Mouse (Mus musculus) left cerebral cortex, adult 2 months (tissue): Measurements from ENCODE around the gene Msx3. TPM values are rescaled to one million over a fixed set of nuclear protein-coding genes. Genes with fewer than 3 reads are reported as not detected.

ENCODE experiments used
- DNase-seq, 2 experiments: peaks; one replicate each; pipeline ENCODE4 v3.0.0; 2021 to 2022; ENCODE audit warnings: low spot score in 2 of 2, mixed read lengths in 1 of 2; ENCODE audit errors: extremely low spot score in 1 of 2
- H3K27ac ChIP-seq: fragments of 200-600 bp; 2 replicates; pipeline ENCODE4 v1.8.1; 2022
- H3K4me3 ChIP-seq: fragments of 200-600 bp; 2 replicates; pipeline ENCODE4 v1.8.1; 2022
- CTCF ChIP-seq: fragments of 200-600 bp; IDR thresholded peaks from 2 replicates; pipeline ENCODE4 v1.8.1; 2022; ENCODE audit warnings: antibody characterized with exemption, mild to moderate bottlenecking, moderate library complexity
- intact Hi-C: fragments of 180-260 bp; cut with DNase I; formaldehyde crosslinking; loops from one replicate; pipeline ENCODE4 v1.15.1; 2025
- total RNA-seq, 2 experiments: library from RNA; stranded (reverse); gene quantifications; 2 replicates each; pipeline ENCODE4 v1.2.3; 2021

Msx3 gene
- total RNA-seq, 2 experiments from 2014 or later: not detected

DNA sequence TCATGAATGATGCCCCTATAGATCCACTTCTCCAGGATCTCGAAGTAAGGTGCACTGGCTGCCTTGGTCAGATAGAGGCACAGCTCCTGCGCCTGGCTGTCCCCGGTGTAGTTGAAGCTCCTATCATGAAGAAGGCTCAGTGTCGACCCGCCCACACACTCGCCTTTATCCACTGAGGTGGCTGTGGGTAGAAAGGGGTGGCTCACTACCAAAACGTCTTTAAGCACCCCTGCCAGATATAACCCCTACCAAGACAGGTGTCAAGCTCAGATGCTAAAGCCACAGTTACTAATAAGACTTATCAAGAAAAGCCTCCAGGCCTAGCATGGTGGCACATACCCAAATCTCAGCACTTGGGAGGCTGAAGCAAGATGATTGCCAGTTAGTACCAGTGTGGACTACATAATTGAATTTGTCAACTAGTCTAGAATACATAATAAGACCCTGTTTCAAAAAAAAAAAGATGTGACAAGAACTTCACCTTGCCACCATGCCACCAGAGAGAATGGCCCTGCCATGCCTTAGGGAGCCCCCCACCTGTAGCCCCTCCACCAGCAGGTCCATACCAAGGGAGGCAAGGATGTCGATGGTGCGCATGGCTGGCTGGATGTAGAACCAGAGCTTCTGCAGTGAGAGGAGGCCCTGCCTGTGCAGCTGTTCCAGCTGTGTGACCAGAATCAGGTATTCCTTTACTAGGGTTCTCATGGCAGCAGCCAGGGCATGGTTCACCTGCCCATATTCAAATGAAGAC is 41.9 kb downstream of the Msx3 start:
- no peak for TF ChIP-seq CTCF
- Histone ChIP-seq H3K4me3 (no peak overlapping the region), H3K27ac (no peak overlapping the region)
- intact Hi-C loops: no loop called here
- DNase-seq: no peak

- no peak for DNase-seq
- TF ChIP-seq CTCF: no peak
- Histone ChIP-seq H3K27ac (no peak overlapping the region), H3K4me3 (no peak overlapping the region)
- intact Hi-C loops: no loop called here
These were observed 44.2 kb downstream of the Msx3 start for GRCm38 (mm10) chr7:140004666-140005065.

DNA sequence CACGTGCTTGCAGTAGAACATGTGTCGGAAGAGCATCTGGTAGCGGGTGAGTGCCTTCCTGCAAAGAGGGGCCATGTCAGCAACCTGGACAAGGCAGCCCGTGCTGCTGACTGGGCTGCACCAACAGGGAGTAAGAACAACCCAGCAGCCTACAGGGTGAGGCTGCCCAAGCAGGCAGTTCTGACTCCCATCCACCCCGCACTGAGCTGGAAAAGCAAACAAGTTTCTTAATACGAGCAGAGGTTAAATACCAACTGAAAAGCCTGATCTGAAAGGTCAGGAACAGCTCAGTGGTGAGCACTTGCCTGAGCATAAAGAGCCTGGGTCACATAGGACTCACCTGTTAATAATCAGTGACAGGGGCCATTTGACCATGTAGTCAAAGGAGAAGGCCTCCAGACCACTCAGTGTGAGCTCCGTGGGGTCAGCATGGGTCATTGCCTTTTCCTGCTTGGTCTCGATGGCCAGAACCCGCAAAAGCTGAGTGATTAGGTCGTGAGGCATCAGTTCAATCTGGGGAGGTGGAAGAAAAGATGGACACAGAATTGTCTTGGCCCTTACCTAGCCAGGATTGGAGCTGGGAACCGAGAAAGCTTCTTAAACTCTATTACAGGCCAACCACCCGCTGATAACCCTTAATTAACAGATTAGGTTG is 47.7 kb downstream of the Msx3 start:
- intact Hi-C loops: no loop called here
- no peak overlapping the region for H3K27ac ChIP-seq
- no peak for DNase-seq
- no peak for TF ChIP-seq CTCF
- no peak overlapping the region for H3K4me3 ChIP-seq

GRCm38 (mm10) chr7:139998691-139999350 is 50.1 kb downstream of the Msx3 start:
- Histone ChIP-seq H3K27ac (peak overlapping the region; percentile 69), H3K4me3 (no peak overlapping the region)
- TF ChIP-seq CTCF: no peak
- DNase-seq: no peak
- intact Hi-C loops: loop anchor here (10.0 kb wide), 1 partner anchor 94 kb away; no protein-coding TSS in a partner anchor

Other genes with a start within 250 kb of the Msx3 start
- 10 to 100 TPM; 59.2 to 61.7 TPM for gene Adgra1, start 214.9 kb downstream of the Msx3 start, total RNA-seq
- 10 to 100 TPM; 77.7 to 80.4 TPM for gene Kndc1, start 154.4 kb downstream of the Msx3 start, total RNA-seq
- gene Utf1, start 105.3 kb downstream of the Msx3 start, total RNA-seq: not detected
- gene 6430531B16Rik, start 70.3 kb downstream of the Msx3 start, total RNA-seq: 1 to 10 TPM; 1.0 to 2.2 TPM
- 1 to 10 TPM; 3.1 to 3.9 TPM for gene Adam8, start 56.5 kb downstream of the Msx3 start, total RNA-seq
- gene Zfp511, start 12.7 kb downstream of the Msx3 start, total RNA-seq: 10 to 100 TPM; 25.8 to 26.0 TPM
- 10 to 100 TPM; 34.4 to 35.0 TPM for gene Tubgcp2, start 12.4 kb downstream of the Msx3 start, total RNA-seq
- gene Caly, start 33.5 kb upstream of the Msx3 start, total RNA-seq: 100 to 1,000 TPM; 181 to 198 TPM
- gene Prap1, start 44.3 kb upstream of the Msx3 start, total RNA-seq: not detected
- gene Fuom, start 53.4 kb upstream of the Msx3 start, total RNA-seq: 10 to 100 TPM; 51.9 to 52.7 TPM
- 1 to 10 TPM; 4.1 to 5.5 TPM for gene Paox, start 66.7 kb upstream of the Msx3 start, total RNA-seq
- gene Echs1, start 67.4 kb upstream of the Msx3 start, total RNA-seq: 10 to 100 TPM; 51.6 to 52.6 TPM
- 10 to 100 TPM; 21.0 to 21.5 TPM for gene Mtg1, start 88.5 kb upstream of the Msx3 start, total RNA-seq
- 100 to 1,000 TPM; 135 to 144 TPM for gene Sprn, start 105.8 kb upstream of the Msx3 start, total RNA-seq
- not detected for gene Olfr522, start 115.7 kb upstream of the Msx3 start, total RNA-seq
- gene Olfr523, start 124.1 kb upstream of the Msx3 start, total RNA-seq: under 1 TPM; 0.12 to 0.14 TPM
- gene Olfr524, start 156.9 kb upstream of the Msx3 start, total RNA-seq: not detected
- under 1 TPM in 1 of 2 experiments, not detected in 1; 0.14 TPM for gene Cd163l1, start 169.2 kb upstream of the Msx3 start, total RNA-seq
- under 1 TPM in 1 of 2 experiments, not detected in 1; 0.11 TPM for gene 5830411N06Rik, start 198.2 kb upstream of the Msx3 start, total RNA-seq